Mouse (Mus musculus): ENCODE data around the gene Fam171a2.

Gene Fam171a2

DNA sequence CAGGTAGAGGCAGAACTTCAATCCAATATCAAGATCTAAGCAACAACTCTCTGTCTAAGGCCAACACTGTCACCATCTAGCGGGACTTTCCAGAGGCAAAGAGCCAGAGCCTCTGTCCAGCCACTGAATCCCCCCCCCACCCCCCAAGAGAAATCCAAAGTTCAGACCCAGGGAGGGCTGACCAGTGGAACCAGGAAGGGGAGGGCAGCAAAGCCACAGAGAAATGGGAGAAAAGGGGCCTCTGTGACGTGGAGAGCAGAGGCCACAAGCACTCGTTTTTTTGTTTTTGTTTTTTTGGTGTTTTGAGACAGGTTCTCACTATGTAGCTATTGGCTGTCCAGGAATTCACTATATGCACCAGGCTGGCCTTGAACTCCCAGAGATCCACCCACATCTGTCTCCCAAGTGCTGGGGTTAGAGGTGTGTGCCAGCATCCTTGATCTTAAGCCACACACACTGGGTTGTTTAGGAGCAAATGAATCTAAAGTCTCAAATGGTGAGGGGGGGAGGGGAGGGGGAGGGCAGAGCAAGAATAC is 37.6 kb downstream of the Fam171a2 start:
- DNase-seq (ENCODE audit: low spot score), result no peak

DNA sequence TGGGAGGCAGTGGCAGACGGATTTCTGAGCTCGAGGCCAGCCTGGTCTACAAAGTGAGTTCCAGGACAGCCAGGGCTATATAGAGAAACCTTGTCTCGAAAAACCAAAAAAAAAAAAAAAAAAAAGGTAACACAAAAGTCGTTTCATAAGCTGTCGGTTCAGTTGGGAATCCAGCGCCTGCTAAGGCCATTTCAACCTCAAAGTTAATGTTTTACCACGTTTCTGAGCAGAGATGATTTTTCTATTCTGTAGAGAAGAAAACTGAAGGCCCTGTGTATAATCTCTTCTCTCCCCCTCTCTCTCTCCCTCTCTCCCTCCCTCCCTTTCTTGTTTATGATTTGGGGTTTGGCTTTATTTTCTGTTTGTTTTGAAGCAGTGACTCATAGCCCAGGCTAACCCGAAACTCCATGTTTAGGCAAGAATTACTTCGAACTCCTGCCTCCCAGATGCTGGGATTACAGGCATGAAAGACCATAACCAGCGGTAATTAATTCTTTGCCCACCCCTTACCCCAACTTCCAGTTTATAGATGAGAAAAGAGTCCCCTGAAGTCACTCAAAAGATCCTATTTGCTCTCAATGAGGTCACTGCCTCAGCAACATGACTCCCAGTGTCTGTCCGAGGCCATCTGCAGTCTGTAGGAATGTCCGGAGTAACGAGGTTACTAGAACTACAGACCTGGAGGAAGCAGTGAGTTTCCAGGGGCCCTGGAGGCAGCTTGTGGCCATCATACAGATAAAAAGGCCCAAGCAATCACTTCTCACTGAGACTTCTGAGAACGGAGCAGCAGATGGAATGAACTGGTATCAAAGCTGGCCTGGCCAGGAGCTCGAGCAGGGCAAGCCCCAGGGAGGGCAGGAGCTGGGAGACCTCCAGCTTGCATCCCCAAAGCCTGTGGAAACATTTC is 38.3 kb downstream of the Fam171a2 start:
- no peak for DNase-seq (ENCODE audit: low spot score)

GRCm38 (mm10) chr11:102408344-102408876 is 39.1 kb downstream of the Fam171a2 start:
- DNase-seq (ENCODE audit: low spot score), result peak; percentile 100

DNA sequence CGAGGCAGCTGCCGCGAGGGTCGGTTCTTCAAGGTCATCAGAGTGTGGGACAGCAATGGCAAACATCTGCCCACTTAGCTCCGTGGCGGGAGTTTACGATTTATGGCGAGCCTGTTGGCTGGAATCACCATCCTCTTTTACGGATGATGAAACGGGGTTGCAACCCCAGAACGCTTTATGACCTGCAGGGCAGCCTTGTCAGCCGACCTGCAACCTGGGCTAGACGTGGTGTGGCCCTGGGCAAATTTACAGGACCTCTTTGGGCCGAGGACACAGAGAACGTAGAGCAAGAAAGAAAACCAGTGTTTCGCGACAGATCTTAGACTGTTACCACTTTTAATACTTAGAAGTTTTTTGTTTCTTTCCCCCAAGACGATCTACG is 39.7 kb downstream of the Fam171a2 start, which contains the start of gene Slc25a39:
Gene Slc25a39 (minus strand): TSS at position 113 of the 382 bp plus-strand sequence.
- DNase-seq (ENCODE audit: low spot score), result no peak

DNA sequence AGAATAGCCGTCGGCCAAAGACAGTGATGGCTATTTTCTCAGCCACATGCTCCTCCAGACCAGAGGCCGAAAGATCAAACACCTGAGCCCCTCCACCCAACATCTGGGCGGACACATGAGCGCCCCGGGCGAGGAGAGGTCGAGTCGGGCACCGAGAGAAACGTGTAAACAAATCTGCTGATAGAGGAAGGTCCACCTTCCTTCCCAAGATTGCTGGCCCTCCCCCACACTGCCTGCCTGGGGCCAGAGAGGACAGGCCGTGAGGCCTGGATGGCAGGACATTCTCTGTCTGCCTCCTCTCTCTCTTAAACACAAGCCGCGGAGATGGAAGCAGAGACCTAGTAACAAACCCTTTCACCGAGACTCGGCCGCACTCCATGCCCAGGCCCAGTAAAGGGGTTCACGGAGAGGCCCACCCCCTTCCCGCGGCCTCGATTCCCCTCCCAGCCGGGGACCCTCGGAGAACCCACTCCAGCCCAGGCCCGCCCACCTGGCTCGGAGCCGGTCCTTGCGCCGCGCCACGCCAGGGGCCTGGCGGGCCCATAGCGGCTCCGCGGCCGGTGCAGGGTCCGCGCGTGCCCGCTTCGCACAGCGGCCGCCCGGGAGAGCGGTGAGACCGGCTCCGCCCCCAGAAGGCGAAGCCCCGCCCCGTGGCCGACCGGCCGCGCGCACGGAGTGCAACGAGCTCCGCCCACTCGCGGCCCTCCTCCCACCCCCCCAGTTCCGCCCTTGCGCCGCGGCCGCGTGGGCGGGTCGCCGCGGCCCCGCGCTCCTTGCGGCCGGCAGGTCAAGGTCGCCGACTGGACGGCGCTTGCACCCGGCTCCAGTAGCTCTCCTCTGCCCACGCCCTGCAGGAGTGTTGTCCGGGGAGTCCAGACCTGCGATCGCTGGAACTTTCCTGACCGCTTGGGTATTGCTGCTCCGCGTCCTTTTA is 40.3 kb downstream of the Fam171a2 start:
- peak; percentile 88 for DNase-seq (ENCODE audit: low spot score)

DNA sequence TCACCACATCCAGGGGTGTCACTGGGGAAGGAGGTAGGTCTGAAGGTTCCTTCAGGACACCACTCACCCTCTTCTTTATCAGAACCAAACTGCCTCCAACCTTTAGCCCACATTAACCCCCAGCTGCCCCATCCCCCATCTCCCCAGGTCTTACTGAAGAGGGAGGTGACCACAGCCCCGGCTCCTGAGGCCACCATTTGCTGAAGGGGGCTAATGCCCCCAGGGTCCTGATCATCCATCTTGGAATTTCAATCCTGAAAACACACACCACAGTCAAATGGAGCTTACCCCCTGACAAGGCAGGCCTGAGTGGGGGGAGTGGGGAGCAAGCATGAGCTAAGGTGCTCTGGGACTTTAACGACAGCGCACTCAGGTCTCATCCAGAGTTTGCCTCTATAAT is 41.1 kb downstream of the Fam171a2 start:
- no peak for DNase-seq (ENCODE audit: low spot score)

DNA sequence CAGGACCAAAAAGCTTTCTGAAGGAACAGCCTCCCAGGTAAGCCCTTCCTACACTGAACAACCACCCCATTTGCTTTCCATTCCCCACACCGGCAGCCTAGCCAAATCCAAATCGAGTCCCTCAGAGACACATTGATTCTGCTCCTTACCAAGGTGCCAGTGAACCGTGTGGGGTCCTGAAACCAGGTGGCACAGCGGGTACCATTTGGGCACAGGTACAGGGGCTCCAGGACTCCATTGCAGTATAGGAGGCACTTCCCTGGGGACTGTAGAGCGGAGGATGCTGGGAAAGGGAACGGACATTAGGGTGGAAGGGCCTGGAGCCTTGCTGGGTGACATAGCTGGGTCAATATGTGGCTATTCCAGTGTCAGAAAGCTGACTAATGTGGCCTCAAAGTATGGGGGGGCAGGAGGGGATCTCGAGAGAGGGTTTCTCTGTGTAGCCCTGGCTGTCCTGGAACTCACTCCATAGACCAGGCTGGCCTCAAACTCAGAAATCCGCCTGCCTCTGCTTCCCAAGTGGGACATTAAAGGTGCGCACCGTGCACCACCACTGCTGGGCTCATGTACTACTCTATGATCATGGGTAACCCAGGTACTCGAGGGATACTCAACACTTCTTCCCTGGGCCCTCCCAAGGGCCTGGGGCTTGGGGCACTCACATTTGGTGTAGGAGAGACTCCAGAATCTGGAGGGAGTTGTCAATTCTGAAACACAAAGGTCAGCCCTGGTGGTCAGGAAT is 41.8 kb downstream of the Fam171a2 start:
- no peak for DNase-seq (ENCODE audit: low spot score)

GRCm38 (mm10) chr11:102404161-102405010 is 43.1 kb downstream of the Fam171a2 start:
- DNase-seq (ENCODE audit: low spot score), result no peak

GRCm38 (mm10) chr11:102403657-102404056 is 43.8 kb downstream of the Fam171a2 start:
- DNase-seq (ENCODE audit: low spot score), result no peak

- DNase-seq (ENCODE audit: low spot score), result no peak
Measured at GRCm38 (mm10) chr11:102401898-102402500, 45.5 kb downstream of the Fam171a2 start.

GRCm38 (mm10) chr11:102400513-102401084 is 46.9 kb downstream of the Fam171a2 start:
- DNase-seq (ENCODE audit: low spot score), result no peak

DNA sequence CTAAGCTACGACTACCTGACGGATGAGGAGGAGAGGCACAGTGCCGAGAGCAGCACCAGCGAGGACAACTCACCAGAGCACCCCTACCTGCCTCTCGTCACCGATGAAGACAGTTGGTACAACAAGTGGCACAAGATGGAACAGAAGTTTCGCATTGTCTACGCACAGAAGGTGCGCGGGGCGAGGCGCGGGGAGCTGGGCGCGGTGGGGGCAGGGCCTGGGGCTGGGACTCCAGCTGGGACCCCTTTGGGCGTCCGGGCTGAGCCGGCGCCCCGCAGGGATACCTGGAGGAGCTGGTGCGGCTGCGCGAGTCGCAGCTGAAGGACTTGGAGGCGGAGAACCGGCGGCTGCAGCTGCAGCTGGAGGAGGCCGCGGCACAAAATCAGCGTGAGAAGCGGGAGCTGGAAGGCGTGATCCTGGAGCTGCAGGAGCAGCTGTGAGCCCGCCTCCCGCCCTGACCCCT is 47.8 kb downstream of the Fam171a2 start:
- DNase-seq (ENCODE audit: low spot score), result peak; percentile 39

- DNase-seq (ENCODE audit: low spot score), result no peak
Measured at GRCm38 (mm10) chr11:102399107-102399506, 48.4 kb downstream of the Fam171a2 start.

GRCm38 (mm10) chr11:102398007-102398825 is 49.3 kb downstream of the Fam171a2 start:
- DNase-seq (ENCODE audit: low spot score), result no peak

GRCm38 (mm10) chr11:102396671-102397141 is 50.8 kb downstream of the Fam171a2 start:
- DNase-seq (ENCODE audit: low spot score), result no peak

- DNase-seq (ENCODE audit: low spot score), result no peak
Measured at GRCm38 (mm10) chr11:102396263-102396662, 51.2 kb downstream of the Fam171a2 start.

- DNase-seq (ENCODE audit: low spot score), result no peak
Measured at GRCm38 (mm10) chr11:102395250-102395649, 52.2 kb downstream of the Fam171a2 start.

GRCm38 (mm10) chr11:102394421-102395124 is 52.9 kb downstream of the Fam171a2 start:
- DNase-seq (ENCODE audit: low spot score), result no peak

Measured in embryo, embryonic 10 days (tissue).